Mouse (Mus musculus): ENCODE measurements around the gene Rnf19b. TPM values are rescaled to one million over a fixed set of nuclear protein-coding genes. Genes with fewer than 3 reads are reported as not detected.

The Rnf19b gene
- polyA plus RNA-seq, 1 experiment from 2014 or later = 26.5 TPM

DNA sequence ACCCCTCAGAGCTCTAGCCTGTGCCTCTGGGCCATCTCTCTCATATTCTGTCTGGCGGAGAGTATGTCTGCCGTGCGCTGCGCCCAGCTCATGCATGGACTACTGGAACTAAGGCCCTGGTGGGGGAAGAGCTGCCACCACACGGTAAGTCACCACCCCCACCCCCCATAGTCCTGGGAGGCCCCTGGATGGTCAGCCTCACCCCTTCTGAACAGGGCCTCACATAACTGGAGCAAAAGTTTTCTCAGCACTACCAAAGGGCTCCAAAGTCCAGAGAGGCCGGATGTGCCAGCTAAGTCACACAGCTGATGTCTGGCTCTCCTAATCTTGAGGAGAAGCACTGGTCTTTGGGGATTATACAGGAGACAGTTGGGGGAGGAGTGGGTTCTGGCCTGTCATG lies 52.7 kb downstream of the Rnf19b start:
- Histone ChIP-seq H3K4me1 (replicated peaks; ENCODE audit: control insufficient read depth, insufficient read depth, low read length) (peaks cover 8% of the 10 kb centered on the region), H3K9me3 (ENCODE audit: control insufficient read depth, low read length) (no peaks in the 10 kb centered on the region), H3K4me2 (ENCODE audit: low read length) (no peak overlapping the region), H3K4me3 (replicated peaks; ENCODE audit: low read length) (no peak overlapping the region), H3K9ac (replicated peaks; ENCODE audit: low read depth, low read length) (no peak overlapping the region), H3K36me3 (ENCODE audit: control insufficient read depth, insufficient read depth) (no peaks in the 10 kb centered on the region), H3K27ac (ENCODE audit: low read length) (no peak overlapping the region), H3K27me3 (replicated peaks; ENCODE audit: control insufficient read depth, insufficient read depth, low read length) (peaks cover 9% of the 10 kb centered on the region)
- no peak for ATAC-seq
- WGBS = 88% methylated on average over 6 of the region's 6 CpGs

GRCm38 (mm10) chr4:129111350-129111749 lies 53.3 kb downstream of the Rnf19b start:
- H3K27me3 ChIP-seq (replicated peaks; ENCODE audit: control insufficient read depth, insufficient read depth, low read length) = peaks cover 4% of the 10 kb centered on the region
- 62% methylated on average over 11 of the region's 11 CpGs for WGBS
- ATAC-seq = no peak
- no peaks in the 10 kb centered on the region for H3K9me3 ChIP-seq (ENCODE audit: control insufficient read depth, low read length)
- H3K4me2 ChIP-seq (ENCODE audit: low read length) = no peak overlapping the region
- no peak overlapping the region for H3K4me3 ChIP-seq (replicated peaks; ENCODE audit: low read length)
- peaks cover 8% of the 10 kb centered on the region for H3K4me1 ChIP-seq (replicated peaks; ENCODE audit: control insufficient read depth, insufficient read depth, low read length)
- H3K36me3 ChIP-seq (ENCODE audit: control insufficient read depth, insufficient read depth) = no peaks in the 10 kb centered on the region
- H3K27ac ChIP-seq (ENCODE audit: low read length) = no peak overlapping the region
- no peak overlapping the region for H3K9ac ChIP-seq (replicated peaks; ENCODE audit: low read depth, low read length)

DNA sequence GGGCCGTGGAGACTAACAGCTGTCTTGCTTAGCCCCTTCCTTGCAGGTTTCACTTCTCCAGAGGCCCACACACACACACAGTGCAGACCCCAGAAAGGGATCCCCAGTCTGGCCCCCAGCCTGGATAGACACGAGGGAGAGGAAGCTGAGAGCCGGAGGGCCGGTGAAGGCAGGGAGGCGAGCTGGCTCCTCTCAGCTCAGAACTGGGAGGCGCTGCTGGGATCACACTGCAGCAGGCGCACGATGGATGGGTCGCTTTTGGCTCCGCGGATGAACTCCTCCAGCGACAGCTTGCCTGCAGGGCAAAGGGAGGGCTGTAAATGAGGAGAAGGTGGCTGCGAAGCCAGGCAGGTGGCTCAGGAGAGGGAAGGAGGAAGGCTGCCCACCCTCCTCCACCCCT lies 54.2 kb downstream of the Rnf19b start:
- no peak overlapping the region for H3K27ac ChIP-seq (ENCODE audit: low read length)
- no peak overlapping the region for H3K4me2 ChIP-seq (ENCODE audit: low read length)

DNA sequence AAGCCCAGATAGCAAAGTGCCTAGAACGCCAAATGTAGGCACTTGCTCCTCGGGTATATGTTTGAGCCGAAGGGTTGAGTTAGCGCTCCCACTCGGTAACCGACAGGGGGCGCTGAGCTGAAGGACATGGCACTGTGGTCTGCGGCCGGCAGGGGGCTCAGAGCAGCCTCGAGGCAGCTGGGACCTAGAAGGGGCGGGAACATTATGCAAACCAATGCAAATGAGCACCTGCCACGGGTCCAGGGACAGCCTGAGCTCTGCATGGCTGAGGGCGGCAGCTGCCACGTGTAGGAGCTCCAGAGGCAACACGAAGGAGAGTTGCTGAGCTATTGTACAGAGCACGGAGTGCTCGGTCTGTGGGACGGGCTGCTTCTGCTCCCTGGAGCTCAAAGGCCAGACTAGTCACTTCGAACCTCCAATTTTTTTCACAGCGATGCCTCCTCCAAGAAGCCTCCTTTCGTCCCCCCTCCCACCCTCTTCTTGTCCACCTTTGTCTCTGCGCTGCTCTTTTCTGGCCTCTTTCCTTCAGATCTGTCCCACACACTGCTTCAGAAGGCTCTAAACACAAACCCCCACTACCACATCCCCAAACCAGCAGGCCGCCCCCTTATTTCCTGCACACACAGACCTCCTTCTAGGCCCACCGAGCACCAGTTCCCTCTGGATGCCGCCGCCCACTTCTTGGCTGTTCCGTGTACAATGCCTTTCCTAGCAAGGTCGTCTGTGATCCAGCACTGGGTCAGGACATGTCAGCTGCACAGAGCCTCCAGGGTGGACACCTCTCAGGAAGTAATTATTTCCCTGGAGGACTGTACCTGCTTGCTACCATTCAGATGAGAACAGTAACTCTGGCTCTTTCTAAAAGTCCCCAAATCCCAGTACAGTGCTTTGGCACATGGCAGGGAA lies 55.3 kb downstream of the Rnf19b start:
- ATAC-seq = peak; percentile 97
- Histone ChIP-seq H3K27me3 (replicated peaks; ENCODE audit: control insufficient read depth, insufficient read depth, low read length) (no peaks in the 10 kb centered on the region), H3K36me3 (ENCODE audit: control insufficient read depth, insufficient read depth) (no peaks in the 10 kb centered on the region), H3K4me1 (replicated peaks; ENCODE audit: control insufficient read depth, insufficient read depth, low read length) (peaks cover 8% of the 10 kb centered on the region), H3K4me3 (replicated peaks; ENCODE audit: low read length) (no peak overlapping the region), H3K9me3 (ENCODE audit: control insufficient read depth, low read length) (no peaks in the 10 kb centered on the region), H3K4me2 (ENCODE audit: low read length) (no peak overlapping the region), H3K27ac (ENCODE audit: low read length) (no peak overlapping the region), H3K9ac (replicated peaks; ENCODE audit: low read depth, low read length) (no peak overlapping the region)
- WGBS = 27% methylated on average over 28 of the region's 28 CpGs

More for the DNA sequence above, 54.2 kb downstream of the Rnf19b start:
- no peaks in the 10 kb centered on the region for H3K9me3 ChIP-seq (ENCODE audit: control insufficient read depth, low read length)
- ATAC-seq = no peak
- WGBS = 59% methylated on average over 13 of the region's 13 CpGs
- no peaks in the 10 kb centered on the region for H3K36me3 ChIP-seq (ENCODE audit: control insufficient read depth, insufficient read depth)
- H3K9ac ChIP-seq (replicated peaks; ENCODE audit: low read depth, low read length) = 0 out of 2 replicates have a peak overlapping the region, but pooled peaks have one; percentile 20
- no peaks in the 10 kb centered on the region; the same call in 1 of the 2 replicates for H3K27me3 ChIP-seq (replicated peaks; ENCODE audit: control insufficient read depth, insufficient read depth, low read length)
- H3K4me1 ChIP-seq (replicated peaks; ENCODE audit: control insufficient read depth, insufficient read depth, low read length) = peaks cover 8% of the 10 kb centered on the region
- no peak overlapping the region for H3K4me3 ChIP-seq (replicated peaks; ENCODE audit: low read length)

DNA sequence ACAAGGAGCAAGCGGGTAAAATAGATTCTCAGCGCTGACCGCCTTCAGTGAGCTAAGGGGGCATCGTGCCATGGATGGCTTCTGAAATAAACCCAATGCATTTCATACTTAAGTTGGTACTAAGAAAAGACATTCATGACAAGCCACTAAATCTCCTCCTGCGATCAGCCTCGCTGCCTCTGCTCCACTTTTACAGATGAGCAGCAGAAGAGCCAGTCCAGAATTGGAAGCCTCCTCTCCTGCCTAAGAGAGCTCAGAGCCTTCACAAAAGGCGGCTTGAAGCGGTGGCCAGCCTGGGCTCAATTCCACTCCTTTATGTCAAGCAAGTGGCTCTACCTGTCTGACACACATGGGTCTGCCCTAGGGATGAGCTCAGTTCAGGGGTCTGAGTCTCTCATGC lies 58.6 kb downstream of the Rnf19b start:
- no peak overlapping the region for H3K4me3 ChIP-seq (replicated peaks; ENCODE audit: low read length)
- no peak overlapping the region for H3K9ac ChIP-seq (replicated peaks; ENCODE audit: low read depth, low read length)
- H3K27me3 ChIP-seq (replicated peaks; ENCODE audit: control insufficient read depth, insufficient read depth, low read length) = no peaks in the 10 kb centered on the region
- peaks cover 24% of the 10 kb centered on the region for H3K4me1 ChIP-seq (replicated peaks; ENCODE audit: control insufficient read depth, insufficient read depth, low read length)
- WGBS = 94% methylated on average over 8 of the region's 8 CpGs
- H3K27ac ChIP-seq (ENCODE audit: low read length) = no peak overlapping the region
- no peak overlapping the region for H3K4me2 ChIP-seq (ENCODE audit: low read length)
- no peak for ATAC-seq
- no peaks in the 10 kb centered on the region for H3K36me3 ChIP-seq (ENCODE audit: control insufficient read depth, insufficient read depth)
- no peaks in the 10 kb centered on the region for H3K9me3 ChIP-seq (ENCODE audit: control insufficient read depth, low read length)

GRCm38 (mm10) chr4:129117720-129118510 lies 59.8 kb downstream of the Rnf19b start:
- Histone ChIP-seq H3K36me3 (ENCODE audit: control insufficient read depth, insufficient read depth) (no peaks in the 10 kb centered on the region), H3K4me1 (replicated peaks; ENCODE audit: control insufficient read depth, insufficient read depth, low read length) (peaks cover 26% of the 10 kb centered on the region), H3K9me3 (ENCODE audit: control insufficient read depth, low read length) (no peaks in the 10 kb centered on the region), H3K9ac (replicated peaks; ENCODE audit: low read depth, low read length) (no peak overlapping the region), H3K27me3 (replicated peaks; ENCODE audit: control insufficient read depth, insufficient read depth, low read length) (no peaks in the 10 kb centered on the region), H3K4me3 (replicated peaks; ENCODE audit: low read length) (no peak overlapping the region), H3K4me2 (ENCODE audit: low read length) (no peak overlapping the region), H3K27ac (ENCODE audit: low read length) (no peak overlapping the region)
- WGBS = 89% methylated on average over 14 of the region's 14 CpGs
- no peak for ATAC-seq

- H3K9ac ChIP-seq (replicated peaks; ENCODE audit: low read depth, low read length) = no peak overlapping the region
- H3K36me3 ChIP-seq (ENCODE audit: control insufficient read depth, insufficient read depth) = no peaks in the 10 kb centered on the region
- peaks cover 21% of the 10 kb centered on the region for H3K4me1 ChIP-seq (replicated peaks; ENCODE audit: control insufficient read depth, insufficient read depth, low read length)
- ATAC-seq = no peak
- no peaks in the 10 kb centered on the region for H3K27me3 ChIP-seq (replicated peaks; ENCODE audit: control insufficient read depth, insufficient read depth, low read length)
- no peak overlapping the region for H3K27ac ChIP-seq (ENCODE audit: low read length)
- H3K4me2 ChIP-seq (ENCODE audit: low read length) = peak overlapping the region; percentile 54; the same call in 1 of the 2 replicates
- no peaks in the 10 kb centered on the region for H3K9me3 ChIP-seq (ENCODE audit: control insufficient read depth, low read length)
- 79% methylated on average over 10 of the region's 10 CpGs for WGBS
- H3K4me3 ChIP-seq (replicated peaks; ENCODE audit: low read length) = no peak overlapping the region
These were observed 61.6 kb downstream of the Rnf19b start for GRCm38 (mm10) chr4:129119708-129120107.

DNA sequence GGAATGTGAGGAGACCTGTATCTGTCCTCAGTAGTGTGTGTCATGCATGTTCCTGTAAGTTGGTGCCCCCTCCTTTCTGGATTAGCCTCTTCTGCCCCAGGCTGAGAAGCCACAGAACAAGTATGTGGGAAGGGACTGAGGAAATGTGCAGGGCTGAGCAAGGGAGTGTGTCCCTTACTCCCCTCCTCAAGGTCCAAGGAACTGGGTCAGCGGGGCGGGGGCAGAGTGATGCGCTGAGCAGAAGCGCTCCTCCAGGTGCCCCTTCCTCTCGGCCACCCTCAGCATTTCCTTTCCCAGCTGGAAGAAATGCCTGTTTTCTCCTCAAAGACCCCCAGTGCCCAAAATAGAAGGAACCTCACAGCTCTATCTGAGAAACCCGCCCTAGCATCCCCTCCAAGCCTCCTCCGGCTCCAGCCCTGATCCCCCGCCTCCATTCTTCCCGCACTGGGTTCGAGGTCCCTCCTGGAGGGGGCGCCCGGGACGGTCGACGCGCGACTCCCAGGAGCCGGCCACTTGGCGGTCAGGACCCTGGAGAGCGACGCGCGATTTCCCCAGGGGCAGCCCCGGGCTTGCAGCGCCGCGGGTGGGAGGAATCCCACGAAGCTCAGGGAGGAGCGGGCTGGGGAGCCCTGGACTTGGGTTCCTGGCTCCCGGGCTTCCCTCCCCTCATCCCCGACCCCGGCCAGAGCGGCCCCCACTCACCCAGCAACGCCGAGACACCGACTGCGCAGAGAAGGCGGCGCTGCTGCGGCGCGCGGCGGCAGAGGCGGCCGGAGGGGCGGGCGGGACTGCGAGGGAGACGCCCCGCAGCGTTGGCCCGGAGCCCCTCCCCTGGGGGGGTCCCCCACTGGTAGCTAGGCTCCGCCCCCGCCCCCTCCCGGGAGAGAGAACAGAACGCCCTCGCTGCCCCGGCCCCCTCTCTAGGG lies 62.7 kb downstream of the Rnf19b start:
- H3K27ac ChIP-seq (ENCODE audit: low read length) = no peak overlapping the region
- under 1% methylated on average over 53 of the region's 59 CpGs for WGBS
- H3K4me1 ChIP-seq (replicated peaks; ENCODE audit: control insufficient read depth, insufficient read depth, low read length) = peaks cover 32% of the 10 kb centered on the region
- no peaks in the 10 kb centered on the region for H3K27me3 ChIP-seq (replicated peaks; ENCODE audit: control insufficient read depth, insufficient read depth, low read length)
- ATAC-seq = peak; percentile 41
- no peaks in the 10 kb centered on the region for H3K36me3 ChIP-seq (ENCODE audit: control insufficient read depth, insufficient read depth)
- H3K4me2 ChIP-seq (ENCODE audit: low read length) = peak overlapping the region; percentile 54
- H3K9me3 ChIP-seq (ENCODE audit: control insufficient read depth, low read length) = no peaks in the 10 kb centered on the region
- H3K9ac ChIP-seq (replicated peaks; ENCODE audit: low read depth, low read length) = peak overlapping the region; percentile 50
- peak overlapping the region; percentile 45 for H3K4me3 ChIP-seq (replicated peaks; ENCODE audit: low read length)
